Comparison of ENCODE assay signal across 22 mouse cellular contexts in genomic region chr14:122977056-122977796, GRCm38 (mm10). TPM values are rescaled to one million over a fixed set of nuclear protein-coding genes. Genes with fewer than 3 reads are reported as not detected.
DNase-seq lines count a peak whose midpoint lies in the region; ATAC-seq lines count a peak whose summit lies in the region.
"Had no signal": no experiment of that assay in that cellular context is flagged by ENCODE, and none has a peak within 500 bp of the region (broad histone marks: within the 10 kb centered on the region; RNA-seq: fewer than 3 reads in every experiment).

No protein-coding gene starts in this region.

- H3K4me1 ChIP-seq in embryonic facial prominence, embryonic 14.5 days (ENCODE audit: control insufficient read depth, insufficient read depth, low read length): peaks cover 7% of the 10 kb centered on the region; the same call in 1 of the 2 replicates
- H3K4me1 ChIP-seq in embryonic facial prominence, embryonic 10.5 days: peaks cover 14% of the 10 kb centered on the region

- peak; percentile 39 for DNase-seq in embryonic facial prominence, embryonic 14.5 days (ENCODE audit: low spot score)
- DNase-seq in embryonic facial prominence, embryonic 10.5 days (ENCODE audit: low spot score): no peak
- DNase-seq in left cerebral cortex, postnatal 4 days: peak; percentile 21
- no peak for DNase-seq in left cerebral cortex, adult 11 months (ENCODE audit: low spot score)
- peak; percentile 45 for DNase-seq in lung, postnatal 10 days
- DNase-seq in lung, adult 18-20 months: no peak
- DNase-seq in retina, embryonic 14.5 days (ENCODE audit: low spot score): peak; percentile 23
- DNase-seq: adrenal gland, adult 8-10 months; cerebellum, adult 18-20 months; cerebellum, postnatal 14 days; gastrocnemius, postnatal 25 days; kidney, adult 2 months; liver, postnatal 0 days; right cerebral cortex, postnatal 25 days; spleen, adult 18-20 months; thymus, postnatal 36 days had no signal

- H3K9ac ChIP-seq in embryonic facial prominence, embryonic 14.5 days (ENCODE audit: low read depth, low read length): no peak overlapping the region
- H3K9ac ChIP-seq: embryonic facial prominence, embryonic 12.5 days; forebrain, embryonic 12.5 days; liver, postnatal 0 days had no signal

- H3K27ac ChIP-seq in embryonic facial prominence, embryonic 14.5 days (replicated peaks; ENCODE audit: low read depth, low read length): no peak overlapping the region
- H3K27ac ChIP-seq in embryonic facial prominence, embryonic 10.5 days (replicated peaks): no peak overlapping the region
- H3K27ac ChIP-seq: embryonic facial prominence, embryonic 12.5 days; forebrain, embryonic 12.5 days; kidney, postnatal 0 days had no signal

- no peaks in the 10 kb centered on the region for H3K27me3 ChIP-seq in embryonic facial prominence, embryonic 14.5 days (replicated peaks; ENCODE audit: control insufficient read depth, insufficient read depth, low read length)
- H3K27me3 ChIP-seq in embryonic facial prominence, embryonic 10.5 days (replicated peaks; ENCODE audit: low read depth, poor library complexity, severe bottlenecking): no peaks in the 10 kb centered on the region
- H3K27me3 ChIP-seq: embryonic facial prominence, embryonic 12.5 days; forebrain, embryonic 12.5 days had no signal

- H3K4me2 ChIP-seq in embryonic facial prominence, embryonic 14.5 days (ENCODE audit: low read depth, low read length): no peak overlapping the region
- H3K4me2 ChIP-seq: embryonic facial prominence, embryonic 12.5 days; forebrain, embryonic 12.5 days; liver, embryonic 11.5 days had no signal

- peaks cover 18% of the 10 kb centered on the region for H3K36me3 ChIP-seq in embryonic facial prominence, embryonic 14.5 days (ENCODE audit: control insufficient read depth, insufficient read depth, low read length)
- peaks cover 26% of the 10 kb centered on the region for H3K36me3 ChIP-seq in embryonic facial prominence, embryonic 10.5 days (replicated peaks)

- WGBS in embryonic facial prominence, embryonic 14.5 days: 75% methylated on average over 9 of the region's 9 CpGs
- WGBS in embryonic facial prominence, embryonic 10.5 days: 90% methylated on average over 9 of the region's 9 CpGs

- peak; percentile 34; the same call in 1 of the 2 replicates for ATAC-seq in embryonic facial prominence, embryonic 14.5 days (ENCODE audit: low read depth)
- ATAC-seq: activated CD4-positive, CD25-positive, alpha-beta regulatory T cell, adult 4 months; liver, postnatal 0 days had no signal

- intact Hi-C loops in left cerebral cortex, postnatal 4 days (cut with DNase I): no loop called here

- no peaks in the 10 kb centered on the region for H3K9me3 ChIP-seq in embryonic facial prominence, embryonic 14.5 days (ENCODE audit: control insufficient read depth, low read length)
- no peaks in the 10 kb centered on the region for H3K9me3 ChIP-seq in embryonic facial prominence, embryonic 10.5 days
- H3K9me3 ChIP-seq: embryonic facial prominence, embryonic 12.5 days; forebrain, embryonic 12.5 days had no signal

- H3K4me3 ChIP-seq in embryonic facial prominence, embryonic 14.5 days (ENCODE audit: low read depth, low read length): no peak overlapping the region
- H3K4me3 ChIP-seq in embryonic facial prominence, embryonic 10.5 days: no peak overlapping the region
- H3K4me3 ChIP-seq: embryonic facial prominence, embryonic 12.5 days; erythroblast, embryonic 14.5 days; forebrain, embryonic 12.5 days had no signal

RNA-seq across cellular contexts. Expression of gene Tmtc4, which starts 6.6 kb away (rescaled TPM):
- 26.2 and 34.6 TPM in 2 replicates for polyA plus RNA-seq in embryonic facial prominence, embryonic 14.5 days (2014; fragmentation: Nextera tagmentation; extraction: Ambion mirVana)
- 32.2 and 32.4 TPM in 2 replicates for polyA plus RNA-seq in embryonic facial prominence, embryonic 10.5 days (2016; fragmentation: Nextera tagmentation; extraction: Ambion mirVana)
- 10 to 100 TPM; 75.4 to 82.8 TPM for total RNA-seq in left cerebral cortex, postnatal 4 days (2021)
- polyA plus RNA-seq: erythroblast, embryonic 14.5 days had no signal

Comparison
In these comparisons a context has a peak if more than half of its experiments do, and no peak if none do; other contexts are left out.
1. DNase-seq: peak in embryonic facial prominence, embryonic 14.5 days (single experiment), left cerebral cortex, postnatal 4 days (single experiment), lung, postnatal 10 days (single experiment) and retina, embryonic 14.5 days (single experiment); none in embryonic facial prominence, embryonic 10.5 days (single experiment), left cerebral cortex, adult 11 months (single experiment) and lung, adult 18-20 months (0 of 2).